Mouse (Mus musculus) B cell, adult 2 months (primary cell): ENCODE results near the gene C1qa.

ENCODE experiments used
- DNase-seq, 2 experiments: peaks; one replicate each; pipeline ENCODE4 v3.0.0; 2022

C1qa gene

GRCm38 (mm10) chr4:136855081-136855480 is 43.5 kb downstream of the C1qa start:
- DNase-seq, result no peak

DNA sequence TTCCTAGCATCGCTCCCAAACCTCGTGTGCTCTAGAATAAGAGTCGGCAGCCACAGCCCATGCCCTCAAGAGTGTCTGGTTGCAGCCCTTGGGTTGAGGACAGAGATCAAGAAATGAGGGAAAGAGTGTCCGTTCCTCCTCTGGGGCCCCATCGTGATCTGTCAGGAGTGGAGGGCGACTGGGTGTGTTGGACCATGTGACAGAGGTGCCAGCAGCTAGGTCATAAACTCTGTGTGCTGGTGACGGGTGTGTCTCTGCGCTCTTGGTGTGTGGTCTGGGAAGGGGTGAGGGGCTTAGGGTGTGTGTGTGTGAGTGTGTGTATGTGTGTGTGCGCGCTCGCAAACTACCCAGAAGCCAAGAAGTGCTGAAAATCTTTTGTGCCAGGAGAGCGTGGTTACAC is 45.6 kb downstream of the C1qa start:
- no peak for DNase-seq

DNA sequence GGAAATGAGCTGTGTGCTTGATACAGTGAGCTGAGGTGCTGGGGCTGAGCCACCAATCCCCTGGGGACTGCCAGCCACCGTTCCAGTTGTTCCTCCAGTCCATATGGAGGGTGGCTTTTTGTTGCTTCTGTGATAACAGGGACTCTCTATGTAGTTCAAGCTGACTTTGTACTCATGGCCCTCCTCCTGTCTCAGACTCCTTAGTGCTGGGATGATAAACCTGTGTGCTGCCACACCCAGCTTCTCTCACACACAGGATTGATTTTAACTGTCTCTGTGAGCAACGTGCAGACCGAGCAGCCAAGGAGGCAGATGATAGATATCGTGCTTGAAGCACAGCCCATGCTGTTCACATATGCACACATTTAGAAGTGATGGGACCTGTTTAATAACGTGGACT is 46.5 kb downstream of the C1qa start:
- DNase-seq, result no peak

DNA sequence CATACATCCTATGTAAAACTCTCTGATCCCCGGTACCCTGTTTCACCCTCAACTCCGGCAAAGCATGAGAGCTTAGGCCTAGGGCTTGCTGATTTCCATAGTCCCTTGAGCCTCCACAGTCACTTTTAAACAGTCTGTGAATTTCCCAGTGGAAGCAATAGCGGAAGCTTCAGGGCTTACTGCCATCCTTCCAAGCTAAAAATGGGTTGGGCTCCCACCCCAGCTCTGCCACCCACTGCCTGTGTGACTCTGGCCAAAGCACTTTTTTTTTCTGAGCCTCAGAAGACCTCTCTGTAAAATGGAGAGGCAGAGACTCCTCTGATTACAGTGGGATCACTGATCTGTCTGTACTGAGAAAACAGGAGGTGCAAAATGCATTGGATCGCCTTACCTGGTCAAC is 50.0 kb downstream of the C1qa start:
- DNase-seq, result no peak

DNA sequence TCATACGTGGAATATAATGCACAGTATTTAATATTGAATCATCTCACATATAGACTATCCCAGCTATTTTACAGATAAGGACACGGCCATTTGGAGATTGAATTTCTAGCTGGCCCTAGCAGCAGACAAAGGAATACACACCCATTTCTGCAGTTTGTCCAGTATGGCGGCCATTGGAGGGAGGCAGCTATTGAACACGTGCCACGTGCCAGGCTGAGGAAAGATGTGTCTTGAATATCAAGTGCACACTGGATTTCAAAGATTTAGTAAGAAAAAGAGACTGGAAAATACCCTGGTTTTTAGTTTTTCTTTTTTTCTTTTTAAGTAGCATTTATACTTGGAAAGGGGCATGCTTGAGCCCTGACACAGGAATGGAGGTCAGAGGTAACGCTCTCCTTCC is 51.4 kb downstream of the C1qa start:
- DNase-seq, result no peak
